Mouse (Mus musculus): Measurements from ENCODE around the gene Gnai1. TPM values are rescaled to one million over a fixed set of nuclear protein-coding genes. Genes with fewer than 3 reads are reported as not detected.
"Not testable (repeated sequence)": the region's sequence is repeated elsewhere in the genome, so short reads cannot be mapped to it uniquely, and the experiment has no call there.

The Gnai1 gene
- 0.12 and 0.49 TPM in 2 replicates for total RNA-seq (2017)

GRCm38 (mm10) chr5:18360281-18360819 lies at the start of gene Gnai1:
Gene Gnai1, minus strand, starts transcription at chr5:18360355.
- ATAC-seq (ENCODE audit: extremely low read depth, insufficient number of reproducible peaks, low FRiP score, poor library complexity, severe bottlenecking), result no peak

- no peak for ATAC-seq (ENCODE audit: extremely low read depth, insufficient number of reproducible peaks, low FRiP score, poor library complexity, severe bottlenecking)
Measured at GRCm38 (mm10) chr5:18367864-18368263, 7.7 kb upstream of the Gnai1 start.

- no peak for ATAC-seq (ENCODE audit: extremely low read depth, insufficient number of reproducible peaks, low FRiP score, poor library complexity, severe bottlenecking)
Measured at GRCm38 (mm10) chr5:18365460-18365859, 5.3 kb upstream of the Gnai1 start.

GRCm38 (mm10) chr5:18360956-18361355 lies 801 bp upstream of the Gnai1 start:
- ATAC-seq (ENCODE audit: extremely low read depth, insufficient number of reproducible peaks, low FRiP score, poor library complexity, severe bottlenecking), result no peak

- ATAC-seq (ENCODE audit: extremely low read depth, insufficient number of reproducible peaks, low FRiP score, poor library complexity, severe bottlenecking), result no peak
Measured at GRCm38 (mm10) chr5:18359376-18360280, 527 bp downstream of the Gnai1 start.

- ATAC-seq (ENCODE audit: extremely low read depth, insufficient number of reproducible peaks, low FRiP score, poor library complexity, severe bottlenecking), result no peak
Measured at GRCm38 (mm10) chr5:18358778-18359177, 1.4 kb downstream of the Gnai1 start.

- ATAC-seq (ENCODE audit: extremely low read depth, insufficient number of reproducible peaks, low FRiP score, poor library complexity, severe bottlenecking), result no peak
Measured at GRCm38 (mm10) chr5:18358191-18358590, 2.0 kb downstream of the Gnai1 start.

GRCm38 (mm10) chr5:18347297-18347696 lies 12.9 kb downstream of the Gnai1 start:
- no peak for ATAC-seq (ENCODE audit: extremely low read depth, insufficient number of reproducible peaks, low FRiP score, poor library complexity, severe bottlenecking)

GRCm38 (mm10) chr5:18343455-18344142 lies 16.6 kb downstream of the Gnai1 start:
- no peak for ATAC-seq (ENCODE audit: extremely low read depth, insufficient number of reproducible peaks, low FRiP score, poor library complexity, severe bottlenecking)

- no peak for ATAC-seq (ENCODE audit: extremely low read depth, insufficient number of reproducible peaks, low FRiP score, poor library complexity, severe bottlenecking)
Measured at GRCm38 (mm10) chr5:18342765-18343454, 17.2 kb downstream of the Gnai1 start.

- not testable (repeated sequence) for ATAC-seq (ENCODE audit: extremely low read depth, insufficient number of reproducible peaks, low FRiP score, poor library complexity, severe bottlenecking)
Measured at GRCm38 (mm10) chr5:18341876-18342275, 18.3 kb downstream of the Gnai1 start.

GRCm38 (mm10) chr5:18332256-18332655 lies 27.9 kb downstream of the Gnai1 start:
- no peak for ATAC-seq (ENCODE audit: extremely low read depth, insufficient number of reproducible peaks, low FRiP score, poor library complexity, severe bottlenecking)

GRCm38 (mm10) chr5:18330726-18331125 lies 29.4 kb downstream of the Gnai1 start:
- no peak for ATAC-seq (ENCODE audit: extremely low read depth, insufficient number of reproducible peaks, low FRiP score, poor library complexity, severe bottlenecking)

- ATAC-seq (ENCODE audit: extremely low read depth, insufficient number of reproducible peaks, low FRiP score, poor library complexity, severe bottlenecking), result no peak
Measured at GRCm38 (mm10) chr5:18326159-18326558, 34.0 kb downstream of the Gnai1 start.

GRCm38 (mm10) chr5:18323534-18323933 lies 36.6 kb downstream of the Gnai1 start:
- no peak for ATAC-seq (ENCODE audit: extremely low read depth, insufficient number of reproducible peaks, low FRiP score, poor library complexity, severe bottlenecking)

- ATAC-seq (ENCODE audit: extremely low read depth, insufficient number of reproducible peaks, low FRiP score, poor library complexity, severe bottlenecking), result no peak
Measured at GRCm38 (mm10) chr5:18321661-18322060, 38.5 kb downstream of the Gnai1 start.

- no peak for ATAC-seq (ENCODE audit: extremely low read depth, insufficient number of reproducible peaks, low FRiP score, poor library complexity, severe bottlenecking)
Measured at GRCm38 (mm10) chr5:18318846-18319245, 41.3 kb downstream of the Gnai1 start.

GRCm38 (mm10) chr5:18307229-18307804 lies 52.8 kb downstream of the Gnai1 start:
- no peak for ATAC-seq (ENCODE audit: extremely low read depth, insufficient number of reproducible peaks, low FRiP score, poor library complexity, severe bottlenecking)

- no peak for ATAC-seq (ENCODE audit: extremely low read depth, insufficient number of reproducible peaks, low FRiP score, poor library complexity, severe bottlenecking)
Measured at GRCm38 (mm10) chr5:18296584-18296983, 63.6 kb downstream of the Gnai1 start.
